Mouse (Mus musculus) erythroblast, embryonic 14.5 days (primary cell): ENCODE measurements around the gene Bms1.

ENCODE experiments used
- GATA1 ChIP-seq: IDR thresholded peaks from 2 replicates; pipeline ENCODE4 v1.6.1; 2012; ENCODE audit warnings: low read length, inconsistent platforms, mixed read lengths
- TAL1 ChIP-seq: IDR thresholded peaks from 3 replicates; pipeline ENCODE4 v1.6.1; 2012; ENCODE audit warnings: low read length, inconsistent platforms, mixed read lengths

DNA sequence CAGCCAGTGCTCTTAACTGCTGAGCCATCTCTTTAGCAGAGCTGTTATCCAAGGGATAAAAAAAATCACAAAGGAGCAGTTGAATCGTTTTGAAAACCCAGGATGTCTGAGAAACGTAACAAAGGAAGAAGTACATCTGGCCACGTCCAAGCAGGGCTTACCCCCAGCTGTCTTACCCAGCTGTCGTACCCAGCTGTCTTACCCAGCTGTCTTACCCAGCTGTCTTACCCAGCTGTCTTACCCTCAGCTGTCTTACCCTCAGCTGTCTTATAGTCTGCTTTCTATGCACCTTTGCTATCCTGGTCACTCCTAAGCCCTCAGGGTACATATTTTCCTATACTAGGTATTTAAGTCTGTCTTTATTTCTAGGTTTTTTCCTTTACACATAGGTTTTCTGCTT, 12.2 kb upstream of the Bms1 start:
- TF ChIP-seq TAL1 = no peak
- no peak for TF ChIP-seq GATA1
